Mouse (Mus musculus) intestine, embryonic 14.5 days (tissue): ENCODE results near the gene Tnfrsf14. TPM values are rescaled to one million over a fixed set of nuclear protein-coding genes. Genes with fewer than 3 reads are reported as not detected.

Experiments used
- ATAC-seq: fragments of 200-750 bp; cut with Nextera tagmentation; replicated peaks from 2 replicates; pipeline ENCODE4 v1.8.0; 2017; ENCODE audit warnings: low read depth, moderate number of reproducible peaks, moderate TSS enrichment, moderate library complexity; ENCODE audit not compliant: low FRiP score, low TSS enrichment
- DNase-seq: peaks from one replicate; pipeline ENCODE4 v3.0.0-alpha.2; 2018; ENCODE audit warnings: low spot score
- H3K27ac ChIP-seq: fragments of 300-500 bp; sonication (generic); 2 replicates; pipeline ENCODE4 v1.5.1; 2014; ENCODE audit warnings: low read depth, mild to moderate bottlenecking, control low read depth
- H3K27me3 ChIP-seq: fragments of 300-500 bp; sonication (generic); replicated peaks from 2 replicates; pipeline ENCODE4 v1.6.1; 2014; ENCODE audit warnings: low read length, control low read depth; ENCODE audit not compliant: control insufficient read depth, insufficient read depth
- H3K36me3 ChIP-seq: fragments of 300-500 bp; sonication (generic); 2 replicates; pipeline ENCODE4 v1.6.1; 2014; ENCODE audit warnings: low read length, control low read depth; ENCODE audit not compliant: control insufficient read depth, insufficient read depth
- H3K4me1 ChIP-seq: fragments of 300-500 bp; sonication (generic); replicated peaks from 2 replicates; pipeline ENCODE4 v1.6.1; 2014; ENCODE audit warnings: low read length, control low read depth, mixed read lengths; ENCODE audit not compliant: control insufficient read depth, insufficient read depth
- H3K4me2 ChIP-seq: fragments of 300-500 bp; sonication (generic); 2 replicates; pipeline ENCODE4 v1.6.1; 2014; ENCODE audit warnings: low read length
- H3K4me3 ChIP-seq: fragments of 300-500 bp; sonication (generic); 2 replicates; pipeline ENCODE4 v1.5.1; 2014; ENCODE audit warnings: low read depth, low read length, control low read depth, mixed read lengths
- H3K9ac ChIP-seq: fragments of 300-500 bp; sonication (generic); 2 replicates; pipeline ENCODE4 v1.6.1; 2014; ENCODE audit warnings: mild to moderate bottlenecking, low read length
- H3K9me3 ChIP-seq: fragments of 300-500 bp; sonication (generic); 2 replicates; pipeline ENCODE4 v1.6.1; 2016; ENCODE audit warnings: low read length, control low read depth; ENCODE audit not compliant: control insufficient read depth
- WGBS: fragments of 180-500 bp; shearing (Covaris S2); extraction: QIAGEN DNeasy Blood & Tissue Kit; methylation state at CpG from one replicate; pipeline ENCODE4 v1.1.7; 2014; 5-methylcytosine and 5-hydroxymethylcytosine counted together
- polyA plus RNA-seq: library from polyadenylated mRNA; unstranded; fragments of >200 nt; fragmentation: Nextera tagmentation; extraction: Ambion mirVana; gene quantifications from 2 replicates; pipeline ENCODE4 v1.2.1, GENCODE M21; 2014

The Tnfrsf14 gene
- polyA plus RNA-seq, 1 experiment from 2014 or later = 1.5 TPM

GRCm38 (mm10) chr4:154956604-154957003 lies 28.2 kb upstream of the Tnfrsf14 start:
- H3K9me3 ChIP-seq = no peaks in the 10 kb centered on the region
- no peak overlapping the region for H3K4me2 ChIP-seq
- H3K4me3 ChIP-seq = no peak overlapping the region
- no peak overlapping the region for H3K27ac ChIP-seq
- DNase-seq = no peak
- no peak for ATAC-seq
- WGBS = 48% methylated on average over 9 of the region's 9 CpGs
- H3K27me3 ChIP-seq = peaks cover 81% of the 10 kb centered on the region
- no peaks in the 10 kb centered on the region for H3K36me3 ChIP-seq
- H3K9ac ChIP-seq = no peak overlapping the region
- peaks cover 27% of the 10 kb centered on the region for H3K4me1 ChIP-seq

GRCm38 (mm10) chr4:154952461-154953241 lies 24.3 kb upstream of the Tnfrsf14 start:
- Histone ChIP-seq H3K27ac (no peak overlapping the region), H3K27me3 (peaks cover 75% of the 10 kb centered on the region), H3K36me3 (no peaks in the 10 kb centered on the region), H3K4me1 (0 out of 2 replicates have a peak, but pooled peaks cover 7% of the 10 kb centered on the region), H3K4me2 (0 out of 2 replicates have a peak overlapping the region, but pooled peaks have one; percentile 20), H3K4me3 (no peak overlapping the region), H3K9ac (no peak overlapping the region), H3K9me3 (no peaks in the 10 kb centered on the region)
- DNase-seq (no peak), ATAC-seq (no peak)
- 5% methylated on average over 26 of the region's 26 CpGs for WGBS

- WGBS = 9% methylated on average over 16 of the region's 16 CpGs
- Histone ChIP-seq H3K4me1 (0 out of 2 replicates have a peak, but pooled peaks cover 7% of the 10 kb centered on the region), H3K9ac (no peak overlapping the region), H3K4me3 (no peak overlapping the region), H3K27ac (no peak overlapping the region), H3K36me3 (no peaks in the 10 kb centered on the region), H3K9me3 (no peaks in the 10 kb centered on the region), H3K27me3 (peaks cover 62% of the 10 kb centered on the region), H3K4me2 (no peak overlapping the region)
- DNase-seq (no peak), ATAC-seq (no peak)
Observed at GRCm38 (mm10) chr4:154949589-154949982, 21.2 kb upstream of the Tnfrsf14 start.

- H3K9ac ChIP-seq = no peak overlapping the region
- ATAC-seq = no peak
- no peak for DNase-seq
- H3K9me3 ChIP-seq = no peaks in the 10 kb centered on the region
- no peaks in the 10 kb centered on the region for H3K36me3 ChIP-seq
- no peak overlapping the region for H3K27ac ChIP-seq
- no peak overlapping the region for H3K4me3 ChIP-seq
- H3K4me1 ChIP-seq = 0 out of 2 replicates have a peak, but pooled peaks cover 7% of the 10 kb centered on the region
- 71% methylated on average over 6 of the region's 6 CpGs for WGBS
- H3K4me2 ChIP-seq = no peak overlapping the region
- H3K27me3 ChIP-seq = peaks cover 56% of the 10 kb centered on the region
Observed at GRCm38 (mm10) chr4:154948940-154949588, 20.7 kb upstream of the Tnfrsf14 start.

- H3K4me2 ChIP-seq = no peak overlapping the region
- H3K36me3 ChIP-seq = no peaks in the 10 kb centered on the region
- H3K9me3 ChIP-seq = no peaks in the 10 kb centered on the region
- ATAC-seq = no peak
- 49% methylated on average over 14 of the region's 14 CpGs for WGBS
- H3K27ac ChIP-seq = no peak overlapping the region
- DNase-seq = no peak
- no peak overlapping the region for H3K4me3 ChIP-seq
- peaks cover 49% of the 10 kb centered on the region for H3K27me3 ChIP-seq
- no peak overlapping the region for H3K9ac ChIP-seq
- 0 out of 2 replicates have a peak, but pooled peaks cover 7% of the 10 kb centered on the region for H3K4me1 ChIP-seq
Observed at GRCm38 (mm10) chr4:154948066-154948939, 19.9 kb upstream of the Tnfrsf14 start.

- H3K9ac ChIP-seq = 0 out of 2 replicates have a peak overlapping the region, but pooled peaks have one; percentile 20
Observed at GRCm38 (mm10) chr4:154946319-154946718, 18.0 kb upstream of the Tnfrsf14 start.

GRCm38 (mm10) chr4:154944121-154944590 lies 15.8 kb upstream of the Tnfrsf14 start:
- no peaks in the 10 kb centered on the region for H3K9me3 ChIP-seq
- no peak overlapping the region for H3K27ac ChIP-seq
- H3K4me2 ChIP-seq = no peak overlapping the region
- H3K9ac ChIP-seq = no peak overlapping the region
- no peak overlapping the region for H3K4me3 ChIP-seq
- H3K27me3 ChIP-seq = peaks cover 9% of the 10 kb centered on the region
- WGBS = 19% methylated on average over 2 of the region's 2 CpGs
- DNase-seq (peak; percentile 73), ATAC-seq (peak; percentile 69)
- H3K36me3 ChIP-seq = no peaks in the 10 kb centered on the region
- H3K4me1 ChIP-seq = 0 out of 2 replicates have a peak, but pooled peaks cover 3% of the 10 kb centered on the region

More at GRCm38 (mm10) chr4:154946319-154946718, 18.0 kb upstream of the Tnfrsf14 start:
- ATAC-seq (peak; percentile 89), DNase-seq (peak; percentile 84)
- Histone ChIP-seq H3K4me1 (0 out of 2 replicates have a peak, but pooled peaks cover 3% of the 10 kb centered on the region), H3K4me2 (peak overlapping the region; percentile 58), H3K9me3 (no peaks in the 10 kb centered on the region), H3K27ac (no peak overlapping the region), H3K27me3 (peaks cover 29% of the 10 kb centered on the region), H3K36me3 (no peaks in the 10 kb centered on the region), H3K4me3 (peak overlapping the region; percentile 18)
- WGBS = 1% methylated on average over 8 of the region's 8 CpGs
